Mouse (Mus musculus) stomach, postnatal 0 days (tissue): Measurements from ENCODE around the gene Smarce1.

Source experiments
- CTCF ChIP-seq: IDR thresholded peaks from 2 replicates; pipeline ENCODE4 v1.5.1; 2016; ENCODE audit warnings: antibody characterized with exemption, low read depth, mild to moderate bottlenecking, moderate library complexity
- EP300 ChIP-seq: optimal IDR thresholded peaks from 2 replicates; pipeline ENCODE3; 2016; ENCODE audit warnings: antibody characterized with exemption

DNA sequence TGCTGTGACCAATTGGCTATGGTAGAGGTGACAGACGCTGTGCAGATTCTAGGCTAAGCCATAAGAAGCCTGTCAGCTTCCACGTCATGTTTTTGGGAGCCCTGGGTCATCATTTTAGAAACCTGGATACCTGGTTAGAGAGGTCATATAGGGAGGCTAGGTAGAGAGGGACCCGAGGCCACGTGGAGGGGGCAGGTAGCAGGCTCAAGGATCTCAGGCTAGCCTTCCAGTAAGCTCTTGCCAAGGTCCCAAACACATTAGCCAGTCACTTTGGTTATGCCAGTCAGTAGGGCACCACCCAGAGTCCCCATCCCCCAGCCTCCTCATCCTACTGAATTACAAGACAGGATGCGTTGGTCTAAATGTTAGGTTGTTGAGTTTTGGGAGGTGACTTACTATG lies 11.2 kb upstream of the Smarce1 start:
- TF ChIP-seq CTCF (no peak), EP300 (no peak)
